Mouse (Mus musculus) lung, adult 2 months (tissue): ENCODE results near the gene Arl1. TPM values are rescaled to one million over a fixed set of nuclear protein-coding genes. Genes with fewer than 3 reads are reported as not detected.
"Not testable (repeated sequence)": the region's sequence is repeated elsewhere in the genome, so short reads cannot be mapped to it uniquely, and the experiment has no call there.

Experiments used
- DNase-seq: peaks from one replicate; pipeline ENCODE4 v3.0.0; 2022
- H3K4me1 ChIP-seq: fragments of 200-500 bp; 2 replicates; pipeline ENCODE4 v1.6.1; 2011; ENCODE audit warnings: low read length; ENCODE audit not compliant: control insufficient read depth, insufficient read depth
- H3K4me3 ChIP-seq: fragments of 200-500 bp; replicated peaks from 2 replicates; pipeline ENCODE3; 2011; ENCODE audit warnings: low read depth, mild to moderate bottlenecking, control low read depth, low read length; ENCODE audit errors: extremely low read depth
- CTCF ChIP-seq: fragments of 200-500 bp; IDR thresholded peaks from 2 replicates; pipeline ENCODE4 v1.5.1; 2011; ENCODE audit warnings: mild to moderate bottlenecking, low read length, control low read depth; ENCODE audit not compliant: insufficient read depth
- POLR2A ChIP-seq: fragments of 200-500 bp; IDR thresholded peaks from 2 replicates; pipeline ENCODE4 v1.6.1; 2011; ENCODE audit warnings: low read depth, mild to moderate bottlenecking, control low read depth, low read length, borderline replicate concordance; ENCODE audit errors: extremely low read depth
- WGBS: fragments of 180-500 bp; shearing (Covaris S2); methylation state at CpG from one replicate; pipeline ENCODE4 v1.1.7; 2018; 5-methylcytosine and 5-hydroxymethylcytosine counted together
- polyA plus RNA-seq: library from polyadenylated mRNA; depleted of rRNA; stranded (reverse); fragments of >200 nt; gene quantifications from 2 replicates; pipeline ENCODE4 v1.2.3, GENCODE M21; 2012

The Arl1 gene
- polyA plus RNA-seq, 1 experiment: 26.4 TPM

- no peak overlapping the region for H3K4me3 ChIP-seq
- DNase-seq: no peak
- H3K4me1 ChIP-seq: no peaks in the 10 kb centered on the region
- TF ChIP-seq POLR2A (no peak), CTCF (no peak)
- WGBS: 45% methylated on average over 2 of the region's 2 CpGs
Observed at GRCm38 (mm10) chr10:88717756-88718025, 13.0 kb upstream of the Arl1 start.

- no peaks in the 10 kb centered on the region for H3K4me1 ChIP-seq
- TF ChIP-seq CTCF: no peak
- no peak for TF ChIP-seq POLR2A
- no peak for DNase-seq
- 30% methylated on average over 1 of the region's 1 CpGs for WGBS
- no peak overlapping the region for H3K4me3 ChIP-seq
Observed at GRCm38 (mm10) chr10:88719618-88720017, 11.0 kb upstream of the Arl1 start.

GRCm38 (mm10) chr10:88725343-88725742 lies 5.3 kb upstream of the Arl1 start:
- H3K4me1 ChIP-seq: no peaks in the 10 kb centered on the region
- peak; percentile 20 for DNase-seq
- whole genome bisulfite sequencing: 32% methylated on average over 2 of the region's 2 CpGs
- H3K4me3 ChIP-seq: no peak overlapping the region
- TF ChIP-seq CTCF (0 out of 2 replicates have a peak, but pooled peaks have one; percentile 14), POLR2A (no peak)

GRCm38 (mm10) chr10:88727128-88727527 lies 3.5 kb upstream of the Arl1 start:
- TF ChIP-seq CTCF: 0 out of 2 replicates have a peak, but pooled peaks have one; percentile 11
- TF ChIP-seq POLR2A: no peak
- peak; percentile 26 for DNase-seq
- 36% methylated on average over 1 of the region's 1 CpGs for WGBS

GRCm38 (mm10) chr10:88728166-88728565 lies 2.5 kb upstream of the Arl1 start:
- WGBS: 74% methylated on average over 8 of the region's 8 CpGs

More at GRCm38 (mm10) chr10:88727128-88727527, 3.5 kb upstream of the Arl1 start:
- Histone ChIP-seq H3K4me1 (no peaks in the 10 kb centered on the region; the same call in 1 of the 2 replicates), H3K4me3 (no peak overlapping the region)

GRCm38 (mm10) chr10:88731496-88732308 lies 1.0 kb downstream of the Arl1 start:
- no peaks in the 10 kb centered on the region; the same call in 1 of the 2 replicates for H3K4me1 ChIP-seq
- TF ChIP-seq POLR2A (no peak), CTCF (no peak)
- under 1% methylated on average over 55 of the region's 61 CpGs for WGBS
- peak overlapping the region; percentile 89 for H3K4me3 ChIP-seq
- no peak for DNase-seq

More at GRCm38 (mm10) chr10:88728166-88728565, 2.5 kb upstream of the Arl1 start:
- DNase-seq: no peak
- TF ChIP-seq CTCF (no peak), POLR2A (no peak)
- H3K4me1 ChIP-seq: no peaks in the 10 kb centered on the region; the same call in 1 of the 2 replicates
- H3K4me3 ChIP-seq: no peak overlapping the region

- TF ChIP-seq CTCF (no peak), POLR2A (no peak)
- DNase-seq: no peak
- Histone ChIP-seq H3K4me3 (peak overlapping the region; percentile 89), H3K4me1 (no peaks in the 10 kb centered on the region; the same call in 1 of the 2 replicates)
- 4% methylated on average over 6 of the region's 6 CpGs for WGBS
Observed at GRCm38 (mm10) chr10:88732309-88732622, 1.6 kb downstream of the Arl1 start.

GRCm38 (mm10) chr10:88739074-88739473 lies 8.4 kb downstream of the Arl1 start:
- H3K4me1 ChIP-seq, DNase-seq: not testable (repeated sequence)
- WGBS: 98% methylated on average over 8 of the region's 8 CpGs

GRCm38 (mm10) chr10:88739818-88740217 lies 9.2 kb downstream of the Arl1 start:
- DNase-seq: no peak
- no peaks in the 10 kb centered on the region for H3K4me1 ChIP-seq
- H3K4me3 ChIP-seq: no peak overlapping the region
- 93% methylated on average over 1 of the region's 1 CpGs for WGBS
- TF ChIP-seq CTCF: no peak
- no peak for TF ChIP-seq POLR2A

More at GRCm38 (mm10) chr10:88739074-88739473, 8.4 kb downstream of the Arl1 start:
- not testable (repeated sequence) for H3K4me3 ChIP-seq

GRCm38 (mm10) chr10:88740781-88741180 lies 10.1 kb downstream of the Arl1 start:
- no peak for DNase-seq
- TF ChIP-seq CTCF (no peak), POLR2A (no peak)
- Histone ChIP-seq H3K4me3 (no peak overlapping the region), H3K4me1 (no peaks in the 10 kb centered on the region)
- 81% methylated on average over 5 of the region's 5 CpGs for WGBS

GRCm38 (mm10) chr10:88741426-88741825 lies 10.8 kb downstream of the Arl1 start:
- Histone ChIP-seq H3K4me1 (no peaks in the 10 kb centered on the region), H3K4me3 (no peak overlapping the region)
- DNase-seq: no peak
- WGBS: 86% methylated on average over 2 of the region's 2 CpGs
- TF ChIP-seq CTCF: no peak
- TF ChIP-seq POLR2A: no peak
